Mouse (Mus musculus) heart, embryonic 11.5 days (tissue): ENCODE data around the gene Fam131b. TPM values are rescaled to one million over a fixed set of nuclear protein-coding genes. Genes with fewer than 3 reads are reported as not detected.

Source experiments
- ATAC-seq: fragments of 200-750 bp; cut with Nextera tagmentation; replicated peaks from 2 replicates; pipeline ENCODE4 v1.8.0; 2017; ENCODE audit warnings: moderate library complexity; ENCODE audit not compliant: insufficient number of reproducible peaks, low FRiP score, low TSS enrichment
- H3K27ac ChIP-seq: fragments of 300-500 bp; sonication (generic); 2 replicates; pipeline ENCODE4 v1.5.1; 2014; ENCODE audit warnings: mild to moderate bottlenecking, low read depth, low read length
- H3K27me3 ChIP-seq: fragments of 300-500 bp; sonication (generic); 2 replicates; pipeline ENCODE4 v1.6.1; 2014; ENCODE audit warnings: mild to moderate bottlenecking, low read length, mixed read lengths; ENCODE audit not compliant: control insufficient read depth, insufficient read depth
- H3K36me3 ChIP-seq: fragments of 300-500 bp; sonication (generic); 2 replicates; pipeline ENCODE4 v1.6.1; 2014; ENCODE audit warnings: mild to moderate bottlenecking, low read length, moderate library complexity, mixed read lengths; ENCODE audit not compliant: control insufficient read depth, insufficient read depth
- H3K4me1 ChIP-seq: fragments of 300-500 bp; sonication (generic); 2 replicates; pipeline ENCODE4 v1.6.1; 2014; ENCODE audit warnings: low read length; ENCODE audit not compliant: control insufficient read depth, insufficient read depth
- H3K4me2 ChIP-seq: fragments of 300-500 bp; sonication (generic); 2 replicates; pipeline ENCODE4 v1.6.1; 2014; ENCODE audit warnings: mild to moderate bottlenecking, moderate library complexity
- H3K4me3 ChIP-seq: fragments of 300-500 bp; sonication (generic); 2 replicates; pipeline ENCODE4 v1.5.1; 2014; ENCODE audit warnings: low read depth, low read length
- H3K9ac ChIP-seq: fragments of 300-500 bp; sonication (generic); 2 replicates; pipeline ENCODE4 v1.6.1; 2014; ENCODE audit warnings: mild to moderate bottlenecking, low read depth, low read length, moderate library complexity
- H3K9me3 ChIP-seq: fragments of 300-500 bp; sonication (generic); replicated peaks from 2 replicates; pipeline ENCODE4 v1.6.1; 2016; ENCODE audit warnings: low read length; ENCODE audit not compliant: control insufficient read depth
- WGBS: fragments of 180-500 bp; shearing (Covaris S2); extraction: QIAGEN DNeasy Blood & Tissue Kit; methylation state at CpG from one replicate; pipeline ENCODE4 v1.1.7; 2014; ENCODE audit not compliant: insufficient replicate concordance; 5-methylcytosine and 5-hydroxymethylcytosine counted together
- polyA plus RNA-seq: library from polyadenylated mRNA; unstranded; fragments of >200 nt; fragmentation: Nextera tagmentation; extraction: Ambion mirVana; gene quantifications from 2 replicates; pipeline ENCODE4 v1.2.1, GENCODE M21; 2014

Gene Fam131b
- polyA plus RNA-seq, 1 experiment from 2014 or later = 0.23 TPM

- H3K4me1 ChIP-seq = peaks cover 57% of the 10 kb centered on the region
- no peaks in the 10 kb centered on the region for H3K9me3 ChIP-seq
- ATAC-seq = no peak
- H3K27ac ChIP-seq = peak overlapping the region; percentile 54
- peaks cover 24% of the 10 kb centered on the region for H3K36me3 ChIP-seq
- 83% methylated on average over 1 of the region's 1 CpGs for WGBS
- H3K4me2 ChIP-seq = peak overlapping the region; percentile 97
- H3K4me3 ChIP-seq = peak overlapping the region; percentile 90
- H3K9ac ChIP-seq = peak overlapping the region; percentile 94; the same call in 1 of the 2 replicates
- no peaks in the 10 kb centered on the region for H3K27me3 ChIP-seq
Measured at GRCm38 (mm10) chr6:42352486-42352846, 28.0 kb upstream of the Fam131b start.

- Histone ChIP-seq H3K27ac (peak overlapping the region; percentile 54), H3K4me1 (peaks cover 54% of the 10 kb centered on the region), H3K4me2 (peak overlapping the region; percentile 97), H3K9me3 (no peaks in the 10 kb centered on the region), H3K9ac (peak overlapping the region; percentile 94), H3K4me3 (peak overlapping the region; percentile 90), H3K27me3 (no peaks in the 10 kb centered on the region), H3K36me3 (peaks cover 19% of the 10 kb centered on the region)
- no peak for ATAC-seq
- 52% methylated on average over 7 of the region's 7 CpGs for WGBS
Measured at GRCm38 (mm10) chr6:42351776-42352485, 27.5 kb upstream of the Fam131b start.

GRCm38 (mm10) chr6:42350968-42351775 lies 26.7 kb upstream of the Fam131b start:
- H3K9ac ChIP-seq = peak overlapping the region; percentile 94
- no peaks in the 10 kb centered on the region for H3K27me3 ChIP-seq
- peaks cover 54% of the 10 kb centered on the region for H3K4me1 ChIP-seq
- no peaks in the 10 kb centered on the region for H3K9me3 ChIP-seq
- H3K36me3 ChIP-seq = peaks cover 11% of the 10 kb centered on the region
- H3K4me2 ChIP-seq = peak overlapping the region; percentile 97
- H3K27ac ChIP-seq = peak overlapping the region; percentile 99
- ATAC-seq = no peak
- 31% methylated on average over 13 of the region's 13 CpGs for WGBS
- peak overlapping the region; percentile 90 for H3K4me3 ChIP-seq

GRCm38 (mm10) chr6:42350021-42350967 lies 25.9 kb upstream of the Fam131b start:
- peak; percentile 52 for ATAC-seq
- Histone ChIP-seq H3K4me3 (peak overlapping the region; percentile 90), H3K36me3 (peaks cover 4% of the 10 kb centered on the region; the same call in 1 of the 2 replicates), H3K27me3 (no peaks in the 10 kb centered on the region), H3K9ac (peak overlapping the region; percentile 94), H3K4me2 (peak overlapping the region; percentile 97), H3K4me1 (peaks cover 47% of the 10 kb centered on the region), H3K27ac (peak overlapping the region; percentile 99), H3K9me3 (no peaks in the 10 kb centered on the region)
- under 1% methylated on average over 64 of the region's 72 CpGs for WGBS

GRCm38 (mm10) chr6:42349426-42350020 lies 25.1 kb upstream of the Fam131b start, which contains the start of gene Zyx:
Gene Zyx, plus strand, starts transcription at chr6:42349630.
- Histone ChIP-seq H3K9me3 (no peaks in the 10 kb centered on the region), H3K36me3 (peaks cover 4% of the 10 kb centered on the region; the same call in 1 of the 2 replicates), H3K4me2 (peak within 1 kb of the TSS; percentile 97), H3K27me3 (no peaks in the 10 kb centered on the region), H3K4me1 (peaks cover 39% of the 10 kb centered on the region), H3K4me3 (peak within 1 kb of the TSS; percentile 90), H3K9ac (peak within 1 kb of the TSS; percentile 94), H3K27ac (peak within 1 kb of the TSS; percentile 99)
- ATAC-seq = peak; percentile 91
- WGBS = 0% methylated on average over 27 of the region's 36 CpGs

- Histone ChIP-seq H3K36me3 (peaks cover 4% of the 10 kb centered on the region; the same call in 1 of the 2 replicates), H3K4me3 (peak overlapping the region; percentile 90), H3K9me3 (no peaks in the 10 kb centered on the region), H3K9ac (peak overlapping the region; percentile 94), H3K27ac (peak overlapping the region; percentile 99), H3K27me3 (no peaks in the 10 kb centered on the region), H3K4me1 (peaks cover 34% of the 10 kb centered on the region), H3K4me2 (peak overlapping the region; percentile 97)
- under 1% methylated on average over 11 of the region's 11 CpGs for WGBS
- ATAC-seq = peak; percentile 21; the same call in 1 of the 2 replicates
Measured at GRCm38 (mm10) chr6:42349006-42349425, 24.6 kb upstream of the Fam131b start.

GRCm38 (mm10) chr6:42348281-42349005 lies 24.0 kb upstream of the Fam131b start:
- Histone ChIP-seq H3K9me3 (no peaks in the 10 kb centered on the region), H3K4me2 (peak overlapping the region; percentile 97), H3K36me3 (peaks cover 4% of the 10 kb centered on the region; the same call in 1 of the 2 replicates), H3K27me3 (no peaks in the 10 kb centered on the region), H3K27ac (no peak overlapping the region; the same call in 1 of the 2 replicates), H3K4me3 (peak overlapping the region; percentile 90), H3K4me1 (peaks cover 29% of the 10 kb centered on the region), H3K9ac (no peak overlapping the region)
- 41% methylated on average over 12 of the region's 12 CpGs for WGBS
- ATAC-seq = no peak
